8 mouse cellular contexts compared by ENCODE assay signal in the genomic region with DNA sequence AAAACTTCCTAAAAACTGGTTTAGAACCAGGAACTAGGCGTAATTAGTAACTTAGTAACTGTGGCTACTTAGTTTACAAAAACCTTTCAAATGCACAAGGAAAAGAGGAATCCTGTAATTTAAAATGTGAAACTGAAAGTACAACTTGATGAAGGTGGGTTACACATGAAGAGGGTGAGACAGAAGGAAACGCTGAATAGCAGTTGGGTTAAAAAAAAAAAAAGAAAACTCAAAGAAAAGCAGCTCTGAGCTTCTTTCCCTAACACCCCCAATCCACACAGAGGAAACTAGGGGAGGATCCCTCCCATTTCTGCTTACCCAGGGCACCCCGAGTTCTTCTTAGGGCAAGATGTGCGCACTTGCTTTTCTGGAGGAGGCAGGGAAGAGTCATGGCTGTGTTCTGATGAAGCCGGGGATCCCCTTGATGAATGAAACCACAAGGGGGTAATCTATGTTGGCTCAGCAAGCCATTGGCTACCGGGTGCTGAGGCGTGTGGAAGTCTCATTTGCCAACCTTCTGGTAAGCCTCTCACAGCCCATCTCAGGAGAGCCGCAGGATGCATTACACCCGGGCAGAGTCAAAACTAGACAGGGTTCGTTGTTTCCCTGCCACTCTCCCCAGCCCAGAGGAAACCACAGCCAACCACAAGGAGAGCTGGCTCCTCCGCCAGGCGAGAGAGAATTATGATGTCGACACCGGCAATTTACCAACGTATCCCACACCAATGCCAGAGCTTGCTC.
DNase-seq lines count a peak whose midpoint lies in the region; ATAC-seq and TF ChIP-seq lines count a peak whose summit lies in the region.

No protein-coding gene starts in this region.

- H3K4me1 ChIP-seq in heart, adult 2 months (ENCODE audit: control insufficient read depth, insufficient read depth, low read length), result peaks cover 38% of the 10 kb centered on the region
- H3K4me1 ChIP-seq in heart, embryonic 11.5 days (ENCODE audit: control insufficient read depth, insufficient read depth, low read length), result peaks cover 2% of the 10 kb centered on the region; the same call in 1 of the 2 replicates
- H3K4me1 ChIP-seq in liver, adult 2 months (ENCODE audit: control insufficient read depth, insufficient read depth, low read length), result peaks cover 38% of the 10 kb centered on the region

- H3K27me3 ChIP-seq in heart, adult 2 months (ENCODE audit: control insufficient read depth, insufficient read depth, low read length), result no peaks in the 10 kb centered on the region
- H3K27me3 ChIP-seq in heart, embryonic 11.5 days (ENCODE audit: control insufficient read depth, insufficient read depth, low read length), result no peaks in the 10 kb centered on the region
- no peaks in the 10 kb centered on the region for H3K27me3 ChIP-seq in liver, adult 2 months (ENCODE audit: control insufficient read depth, insufficient read depth, low read length)

- H3K4me3 ChIP-seq in heart, adult 2 months, result peak overlapping the region; percentile 28
- no peak overlapping the region for H3K4me3 ChIP-seq in heart, embryonic 11.5 days (ENCODE audit: low read depth, low read length)
- H3K4me3 ChIP-seq in liver, adult 2 months (ENCODE audit: insufficient read depth, low read depth, low read length), result 0 out of 2 replicates have a peak overlapping the region, but pooled peaks have one; percentile 4

- no peak for TF ChIP-seq POLR2A in heart, adult 2 months (IDR thresholded peaks at IDR 0.05; ENCODE audit: insufficient read depth, low read depth, low read length)
- no peak for TF ChIP-seq POLR2A in liver, adult 2 months (IDR thresholded peaks at IDR 0.05; ENCODE audit: extremely low read depth, insufficient read depth, low read length)

- H3K79me2 ChIP-seq in heart, adult 2 months (replicated peaks; ENCODE audit: control insufficient read depth, insufficient read depth, low read length), result peaks cover 14% of the 10 kb centered on the region
- H3K79me2 ChIP-seq in liver, adult 2 months (ENCODE audit: control insufficient read depth, insufficient read depth, low read length), result peaks cover 50% of the 10 kb centered on the region

- H3K27ac ChIP-seq in heart, adult 2 months, result peak overlapping the region; percentile 66
- H3K27ac ChIP-seq in heart, embryonic 11.5 days (ENCODE audit: low read depth, low read length), result no peak overlapping the region
- H3K27ac ChIP-seq in liver, adult 2 months (replicated peaks; ENCODE audit: insufficient read depth, low read depth, low read length), result peak overlapping the region; percentile 3; the same call in 1 of the 2 replicates

- peaks cover 18% of the 10 kb centered on the region for H3K36me3 ChIP-seq in heart, adult 2 months (ENCODE audit: control insufficient read depth, insufficient read depth, low read length)
- H3K36me3 ChIP-seq in heart, embryonic 11.5 days (ENCODE audit: control insufficient read depth, insufficient read depth, low read length), result no peaks in the 10 kb centered on the region
- H3K36me3 ChIP-seq in liver, adult 2 months (ENCODE audit: control insufficient read depth, insufficient read depth, low read length), result peaks cover 4% of the 10 kb centered on the region; the same call in 1 of the 2 replicates

- peak; percentile 45 to 52 for DNase-seq in heart, adult 2 months
- DNase-seq in liver, adult 2 months (ENCODE audit: extremely low read depth, low read depth, low spot score), result no peak
- peak; percentile 20 to 35 for DNase-seq in spleen, postnatal 14 days (ENCODE audit: low spot score in 2 of 2)
- DNase-seq in testis, postnatal 14 days (ENCODE audit: low spot score), result no peak
- DNase-seq in frontal cortex, postnatal 10 days (ENCODE audit: low spot score in 2 of 2), result no peak
- DNase-seq in kidney, postnatal 36 days, result no peak

- H3K9me3 ChIP-seq in heart, embryonic 11.5 days (replicated peaks; ENCODE audit: control insufficient read depth, low read length), result no peaks in the 10 kb centered on the region

- no peak for ATAC-seq in heart, embryonic 11.5 days (replicated peaks; ENCODE audit: insufficient number of reproducible peaks, low FRiP score, low TSS enrichment)
- peak; percentile 81 for ATAC-seq in activated CD4-positive, CD25-positive, alpha-beta regulatory T cell, adult 4 months

- 61% methylated on average over 15 of the region's 15 CpGs for WGBS in heart, adult 2 months
- 77% methylated on average over 15 of the region's 15 CpGs for WGBS in heart, embryonic 11.5 days (ENCODE audit: insufficient replicate concordance)
- WGBS in liver, adult 2 months, result 69% methylated on average over 15 of the region's 15 CpGs

- TF ChIP-seq EP300 in heart, adult 2 months (IDR thresholded peaks at IDR 0.05; ENCODE audit: insufficient read depth, low read depth, low read length), result no peak

- 0 out of 2 replicates have a peak overlapping the region, but pooled peaks have one; percentile 14 for H3K9ac ChIP-seq in heart, adult 2 months (ENCODE audit: low read depth, low read length)
- no peak overlapping the region for H3K9ac ChIP-seq in heart, embryonic 11.5 days (ENCODE audit: low read depth, low read length)
- H3K9ac ChIP-seq in liver, adult 2 months (ENCODE audit: low read depth, low read length), result no peak overlapping the region

- no peak overlapping the region; the same call in 1 of the 2 replicates for H3K4me2 ChIP-seq in heart, embryonic 11.5 days

- intact Hi-C loops in heart, adult 2 months (cut with DNase I), result loop anchor here (5.0 kb wide), 1 partner anchor 49 kb away; no protein-coding TSS in a partner anchor

- no peak for TF ChIP-seq CTCF in heart, adult 2 months (IDR thresholded peaks at IDR 0.05)
- TF ChIP-seq CTCF in liver, adult 2 months (IDR thresholded peaks at IDR 0.05; ENCODE audit: low read depth, low read length), result no peak

Comparison
In these comparisons a context has a peak if more than half of its experiments do, and no peak if none do; other contexts are left out.
1. DNase-seq: peak in heart, adult 2 months (2 of 2) and spleen, postnatal 14 days (2 of 2); none in liver, adult 2 months (single experiment), testis, postnatal 14 days (single experiment), frontal cortex, postnatal 10 days (0 of 2) and kidney, postnatal 36 days (0 of 2).